Mouse (Mus musculus): ENCODE data around the gene Cib1.

Gene Cib1

DNA sequence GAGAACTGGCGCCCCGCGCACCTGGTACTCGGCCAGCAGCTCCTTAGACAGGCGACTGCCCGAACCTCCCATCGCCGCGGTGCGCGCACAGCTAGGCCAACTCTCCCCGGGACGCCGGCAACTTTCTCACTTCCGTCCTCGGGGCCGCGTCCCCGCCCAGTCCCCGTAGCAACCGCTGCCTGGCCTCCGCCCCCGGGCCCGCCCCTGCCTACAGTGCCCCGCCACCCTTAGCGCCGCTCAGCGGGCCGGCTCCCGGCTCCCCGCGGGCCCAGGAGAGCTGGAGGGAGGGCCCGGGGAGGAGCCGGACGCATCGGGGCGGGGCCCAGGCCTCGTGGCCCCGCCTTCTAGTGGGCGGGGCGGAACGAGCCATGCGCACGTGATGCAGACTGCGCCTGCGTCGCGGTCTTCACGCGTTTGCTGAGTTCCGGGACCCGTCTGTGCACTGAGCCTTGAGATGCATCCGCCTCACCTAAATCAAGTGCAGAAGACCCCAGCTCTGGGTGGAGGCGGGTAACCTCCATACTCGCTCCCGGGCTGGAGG lies at the start of gene Cib1, which contains the start of gene Gdpgp1:
Gene Cib1, minus strand, starts transcription at position 325 of the 541 bp plus-strand sequence.
Gene Gdpgp1, plus strand, starts transcription at position 377 of the 541 bp plus-strand sequence.
- ChIA-PET POLR2A (interaction anchor here (0.6 to 7.0 kb wide), 106 partner anchors 7 to 514 kb away, joined by 3 to 61 read pairs (median 5); partner anchors contain the start of genes Ngrn (in 4 of the 4), Idh2 (in 3 of the 4), Ttll13 (in 3 of the 4) and Rccd1 (in 2 of the 4)), CTCF (interaction anchor here in 3 of 4 experiments (0.7 to 2.0 kb wide), 21 partner anchors 13 to 154 kb away, joined by 3 to 14 read pairs (median 4); partner anchors contain the start of genes Hddc3 (in 1 of the 3), Ngrn (in 1 of the 3) and Ttll13 (in 1 of the 3))

DNA sequence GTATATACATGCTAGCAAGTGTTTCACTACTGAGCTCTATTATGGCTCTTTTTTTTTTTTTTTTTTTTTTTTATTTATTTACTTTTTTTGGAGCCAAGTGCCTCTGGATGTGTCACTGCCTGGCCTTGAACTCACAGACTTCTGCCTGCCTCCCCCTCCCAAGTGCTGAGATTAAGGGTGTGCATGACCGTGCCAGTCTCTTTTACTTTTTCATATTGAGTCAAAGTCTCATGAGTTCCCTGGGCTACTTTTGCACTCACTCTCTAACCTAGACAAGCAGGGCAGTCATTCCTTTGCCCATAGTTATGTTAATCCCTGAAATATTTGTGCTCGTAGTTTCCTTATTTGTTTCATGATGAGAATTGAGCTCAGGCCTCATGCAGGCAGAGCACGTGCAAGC lies 49.0 kb upstream of the Cib1 start:
- POLR2A ChIA-PET, result interaction anchor here in 2 of 4 experiments (0.6 to 3.1 kb wide), 13 partner anchors 9 to 310 kb away, joined by 3 to 8 read pairs (median 5); partner anchors contain the start of genes Ngrn (in 1 of the 2), Ttll13 (in 1 of the 2) and Vps33b (in 1 of the 2)
- CTCF ChIA-PET, result interaction anchor here in 2 of 4 experiments (0.6 to 1.3 kb wide), 2 partner anchors 22 to 141 kb away, joined by 5 to 9 read pairs; no protein-coding TSS in a partner anchor

DNA sequence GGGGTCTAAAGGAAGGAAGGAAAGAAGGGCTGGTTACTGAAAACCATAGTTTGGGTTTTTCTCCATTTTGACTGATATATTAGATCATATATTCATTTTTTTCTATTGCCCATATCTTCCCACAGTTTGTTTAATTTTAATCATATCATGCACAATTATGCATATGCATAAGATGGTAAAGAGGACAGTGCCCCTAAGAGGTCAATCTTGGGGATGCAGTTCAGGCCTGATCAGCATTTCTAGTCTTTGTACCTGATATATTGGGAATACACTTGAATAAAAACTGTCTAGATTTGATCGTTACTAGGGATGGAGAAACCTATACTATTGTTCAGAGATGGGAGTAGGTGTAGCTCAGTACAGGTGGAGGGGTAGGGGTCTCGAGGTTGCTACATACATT lies 48.4 kb upstream of the Cib1 start:
- POLR2A ChIA-PET, result interaction anchor here in 2 of 4 experiments (0.6 to 3.1 kb wide), 13 partner anchors 8 to 728 kb away, joined by 3 to 8 read pairs (median 5); partner anchors contain the start of gene Vps33b (in 1 of the 2)

DNA sequence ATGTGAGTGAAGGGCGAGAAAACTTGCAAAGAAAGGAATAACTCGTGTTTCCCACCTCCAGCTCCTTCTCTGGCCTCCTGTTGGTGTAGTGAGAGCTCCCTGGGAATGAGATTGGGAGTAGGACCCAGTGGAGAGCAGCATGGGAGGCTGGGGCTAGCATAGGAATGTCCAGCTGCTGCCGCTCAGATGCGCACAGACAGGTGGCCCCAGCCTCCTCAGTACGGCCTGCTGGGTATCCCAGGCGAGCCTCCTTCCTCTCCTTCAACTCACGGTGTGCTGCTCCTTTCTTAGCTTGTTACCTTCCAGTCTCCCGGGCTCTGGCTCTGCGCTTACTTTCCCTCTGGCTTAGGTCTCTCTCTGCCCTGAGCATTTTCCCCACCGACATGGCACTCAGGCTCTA lies 47.4 kb upstream of the Cib1 start:
- ChIA-PET CTCF (interaction anchor here in 1 of 4 experiments (0.5 to 1.7 kb wide), 2 partner anchors 8 to 139 kb away, joined by 3 to 4 read pairs; no protein-coding TSS in a partner anchor), POLR2A (interaction anchor here in 3 of 4 experiments (0.6 to 3.1 kb wide), 6 partner anchors 10 to 47 kb away, joined by 3 to 8 read pairs (median 4); partner anchors contain the start of genes Cib1 (in 1 of the 3), Gdpgp1 (in 1 of the 3), Ngrn (in 1 of the 3) and Vps33b (in 1 of the 3))

More for the DNA sequence above, 48.4 kb upstream of the Cib1 start:
- CTCF ChIA-PET, result interaction anchor here in 3 of 4 experiments (0.6 to 1.7 kb wide), 3 partner anchors 22 to 140 kb away, joined by 4 to 9 read pairs (median 5); no protein-coding TSS in a partner anchor

DNA sequence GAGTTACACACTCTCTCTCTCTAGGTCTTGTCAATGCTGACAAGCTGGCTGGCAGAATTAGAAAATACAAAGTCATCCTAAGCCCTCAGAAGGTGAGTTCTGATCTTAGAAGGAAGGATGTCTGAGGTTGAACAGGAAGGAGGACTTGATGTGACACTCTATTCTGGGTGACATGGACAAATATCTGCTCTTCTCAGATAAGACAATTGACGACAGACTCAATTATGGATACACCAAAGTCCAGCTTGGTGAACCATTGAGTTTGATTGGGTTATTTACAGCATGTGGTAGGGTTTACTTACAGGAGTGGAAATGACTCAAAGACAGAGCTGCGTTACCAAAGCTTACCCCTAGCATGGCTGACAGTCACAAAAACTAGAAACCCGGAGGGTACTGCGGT lies 43.8 kb upstream of the Cib1 start:
- ChIA-PET CTCF (interaction anchor here in 1 of 4 experiments (1.3 kb wide), 1 partner anchor 136 kb away, joined by 3 read pairs; no protein-coding TSS in a partner anchor), POLR2A (interaction anchor here in 3 of 4 experiments (0.6 to 1.4 kb wide), 4 partner anchors 15 to 109 kb away, joined by 3 to 6 read pairs (median 4); partner anchors contain the start of gene Ngrn (in 1 of the 3))

DNA sequence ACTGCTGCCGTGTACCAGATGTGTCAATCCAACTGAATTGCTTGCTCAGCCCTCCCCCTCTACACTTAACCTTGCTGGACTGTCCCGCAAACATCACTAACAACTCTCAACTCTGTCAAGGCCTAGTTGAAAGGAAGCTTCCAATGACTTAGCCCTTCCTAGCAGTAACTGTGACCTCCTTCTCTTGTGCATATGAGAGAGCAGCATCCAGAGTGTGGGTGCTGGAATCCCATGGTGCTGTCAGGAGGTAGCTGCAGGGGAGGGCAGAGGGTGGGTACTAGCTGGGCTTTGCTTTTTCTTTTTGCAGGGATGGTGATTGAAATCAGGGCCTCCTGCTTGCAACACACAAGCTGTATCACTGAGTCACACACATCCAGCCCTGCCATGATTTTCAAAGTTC lies 40.8 kb upstream of the Cib1 start:
- CTCF ChIA-PET, result interaction anchor here in 2 of 4 experiments (0.6 to 1.9 kb wide), 2 partner anchors 27 to 133 kb away, joined by 3 to 5 read pairs; partner anchors contain the start of gene Ttll13 (in 1 of the 2)
- POLR2A ChIA-PET, result interaction anchor here in 2 of 4 experiments (0.8 to 1.7 kb wide), 4 partner anchors 8 to 51 kb away, joined by 3 to 5 read pairs (median 4); partner anchors contain the start of gene Rccd1 (in 2 of the 2)

DNA sequence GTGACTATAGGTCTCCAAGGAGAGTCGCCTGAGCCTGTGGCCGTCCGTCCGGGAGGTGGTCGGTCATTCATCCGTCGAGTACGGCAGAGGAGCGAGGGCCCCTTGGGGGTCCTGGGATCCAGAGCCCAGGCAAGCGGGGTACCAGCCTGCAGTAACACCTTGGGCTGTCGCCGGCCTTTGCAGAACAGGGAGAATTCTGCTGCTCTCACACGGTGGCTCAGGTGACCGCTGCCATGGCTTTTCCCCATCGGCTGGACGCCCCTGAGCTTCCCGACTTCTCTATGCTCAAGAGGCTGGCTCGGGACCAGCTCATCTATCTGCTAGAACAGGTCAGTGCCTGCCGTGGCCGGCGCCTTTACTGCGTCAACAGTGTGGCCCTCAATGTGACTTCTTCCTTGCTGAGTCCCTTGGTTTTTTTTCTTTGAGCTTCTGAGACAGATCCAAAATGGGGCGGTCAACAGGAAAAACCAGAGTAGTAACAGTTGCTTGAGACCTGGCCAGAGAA lies 37.2 kb upstream of the Cib1 start:
- ChIA-PET CTCF (interaction anchor here in 2 of 4 experiments (0.5 to 2.8 kb wide), 3 partner anchors 14 to 129 kb away, joined by 4 to 11 read pairs (median 9); no protein-coding TSS in a partner anchor), POLR2A (interaction anchor here in 3 of 4 experiments (0.6 to 3.3 kb wide), 27 partner anchors 9 to 263 kb away, joined by 3 to 18 read pairs (median 5); partner anchors contain the start of genes Cib1 (in 2 of the 3), Gdpgp1 (in 2 of the 3), Ngrn (in 2 of the 3) and Hddc3 (in 1 of the 3))

DNA sequence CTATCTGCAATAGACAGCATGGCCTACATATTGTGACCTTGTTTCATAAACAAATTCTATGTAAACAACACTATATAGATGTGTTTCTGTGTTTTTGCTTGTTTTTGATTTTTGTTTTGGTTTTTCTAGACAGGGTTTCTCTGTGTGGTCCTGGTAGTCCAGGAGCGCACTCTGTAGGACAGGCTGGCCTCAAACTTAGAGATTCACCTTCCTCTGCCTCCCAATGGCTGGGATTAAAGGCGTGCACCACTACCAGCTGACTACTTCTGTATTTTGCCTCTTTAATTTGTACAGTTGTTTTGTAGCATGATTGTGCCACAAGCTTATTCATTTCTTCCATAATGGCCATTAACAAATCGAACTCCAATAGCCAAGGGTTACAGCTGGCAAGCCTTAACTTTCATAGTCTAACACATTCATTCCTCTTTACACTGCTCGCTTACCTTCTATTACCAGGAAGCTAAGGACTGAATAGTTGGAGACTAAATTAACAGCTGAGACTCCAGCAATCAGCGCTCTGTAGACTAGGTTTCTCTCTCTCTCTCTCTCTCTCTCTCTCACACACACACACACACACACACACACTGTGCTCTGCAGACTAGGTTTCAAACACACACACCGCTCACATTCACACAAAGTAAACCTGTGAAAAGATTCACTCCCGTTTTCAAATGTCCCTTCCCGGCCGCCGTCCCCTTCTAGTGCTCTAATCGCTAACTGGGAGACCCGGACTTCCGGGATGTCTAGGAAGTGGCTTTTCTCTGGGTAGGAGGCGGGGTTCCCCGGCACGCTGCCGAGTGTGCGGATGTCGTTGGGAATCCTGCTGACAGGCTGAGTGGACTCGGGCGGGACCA lies 36.5 kb upstream of the Cib1 start, which contains the start of gene Vps33b:
Gene Vps33b, plus strand, starts transcription at position 753 of the 854 bp plus-strand sequence.
- ChIA-PET POLR2A (interaction anchor here in 3 of 4 experiments (0.6 to 3.3 kb wide), 35 partner anchors 8 to 158 kb away, joined by 3 to 18 read pairs (median 4); partner anchors contain the start of genes Cib1 (in 2 of the 3), Gdpgp1 (in 2 of the 3), Ngrn (in 2 of the 3) and Ttll13 (in 2 of the 3)), CTCF (interaction anchor here in 3 of 4 experiments (0.5 to 2.8 kb wide), 6 partner anchors 13 to 128 kb away, joined by 3 to 11 read pairs (median 6); no protein-coding TSS in a partner anchor)

DNA sequence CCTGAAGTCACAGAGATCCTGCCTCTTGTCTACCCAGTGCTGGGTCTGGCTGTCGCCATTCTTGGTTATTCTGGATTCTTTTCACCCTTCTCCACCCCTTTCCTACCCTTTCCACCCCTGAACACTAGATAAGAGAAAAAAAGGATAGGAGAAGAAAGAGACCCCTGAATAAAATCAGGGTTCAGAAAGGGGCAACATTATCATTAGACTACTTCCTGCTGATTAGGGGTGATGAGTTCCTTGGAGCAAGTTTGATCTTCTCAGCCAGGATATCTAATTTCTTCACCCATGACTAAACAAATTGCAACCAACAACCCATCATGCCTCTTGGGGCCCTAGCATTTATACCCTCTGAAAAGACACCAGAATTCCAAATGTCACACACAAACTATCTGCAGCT lies 35.2 kb upstream of the Cib1 start:
- POLR2A ChIA-PET, result interaction anchor here in 3 of 4 experiments (0.6 to 3.3 kb wide), 10 partner anchors 9 to 138 kb away, joined by 3 to 14 read pairs (median 5); partner anchors contain the start of genes Cib1 (in 2 of the 3), Gdpgp1 (in 2 of the 3), Rccd1 (in 1 of the 3) and Ttll13 (in 1 of the 3)

DNA sequence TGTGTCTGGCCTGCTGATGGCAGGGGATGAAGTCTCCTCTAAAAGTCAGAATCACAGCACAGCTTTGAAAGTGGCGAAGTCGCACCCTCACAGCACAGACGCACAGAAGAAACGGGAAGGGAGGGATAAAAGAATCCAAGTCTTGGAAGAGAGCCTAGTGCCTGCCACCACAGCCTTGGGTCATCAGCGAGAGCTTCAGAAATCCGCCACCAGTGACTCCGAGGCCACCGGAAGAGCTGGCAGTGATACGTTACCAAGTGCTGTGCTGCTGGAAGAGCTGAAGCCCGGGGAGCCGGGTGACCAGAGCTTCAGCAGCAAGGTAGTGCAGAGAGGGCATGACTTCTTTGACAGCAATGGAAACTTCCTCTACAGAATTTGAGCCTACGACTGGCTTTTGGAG lies 32.0 kb upstream of the Cib1 start:
- POLR2A ChIA-PET, result interaction anchor here in 2 of 4 experiments (0.8 to 2.3 kb wide), 8 partner anchors 8 to 212 kb away, joined by 3 to 7 read pairs (median 4); partner anchors contain the start of gene Ttll13 (in 1 of the 2)
- CTCF ChIA-PET, result interaction anchor here in 3 of 4 experiments (1.0 to 1.8 kb wide), 4 partner anchors 9 to 124 kb away, joined by 3 to 5 read pairs (median 3); no protein-coding TSS in a partner anchor

More for the DNA sequence above, 35.2 kb upstream of the Cib1 start:
- CTCF ChIA-PET, result no interaction called here

DNA sequence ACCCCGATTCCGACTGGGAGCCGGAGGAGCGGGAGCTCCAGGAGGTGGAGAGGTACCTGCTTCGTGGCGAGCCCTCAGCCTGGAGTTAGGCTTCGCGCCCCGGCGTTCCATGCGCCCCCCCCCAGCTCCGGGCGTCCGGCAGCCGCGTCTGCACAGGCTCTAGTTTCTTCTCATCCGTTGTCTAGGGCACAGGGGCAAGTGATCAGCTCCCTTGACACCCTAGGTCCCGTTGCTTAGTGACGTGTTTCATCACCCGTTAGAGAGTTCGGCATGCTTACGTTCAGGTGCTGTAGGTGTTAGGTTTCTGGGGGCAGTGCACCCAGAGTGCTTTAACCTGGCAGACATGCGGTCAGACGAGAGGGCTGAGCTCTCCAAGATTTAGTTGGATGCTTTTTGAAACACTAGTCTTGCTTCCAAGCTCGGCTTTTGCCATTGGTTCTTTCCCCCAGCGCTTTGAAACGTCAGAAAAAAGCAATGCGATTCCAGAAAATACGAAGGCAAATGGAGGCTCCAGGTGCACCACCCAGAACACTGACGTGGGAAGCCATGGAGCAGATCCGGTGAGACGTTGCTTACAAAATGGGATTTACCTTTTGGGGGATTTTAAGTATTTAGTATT lies 28.9 kb upstream of the Cib1 start:
- CTCF ChIA-PET, result interaction anchor here in 3 of 4 experiments (0.6 to 1.5 kb wide), 12 partner anchors 9 to 495 kb away, joined by 3 to 7 read pairs (median 4); partner anchors contain the start of genes Cib1 (in 1 of the 3), Gdpgp1 (in 1 of the 3), Hddc3 (in 1 of the 3) and Ttll13 (in 1 of the 3)
- POLR2A ChIA-PET, result interaction anchor here (0.6 to 7.1 kb wide), 83 partner anchors 8 to 469 kb away, joined by 3 to 32 read pairs (median 5); partner anchors contain the start of genes Cib1 (in 4 of the 4), Gdpgp1 (in 4 of the 4), Rccd1 (in 3 of the 4) and Ttll13 (in 3 of the 4)

DNA sequence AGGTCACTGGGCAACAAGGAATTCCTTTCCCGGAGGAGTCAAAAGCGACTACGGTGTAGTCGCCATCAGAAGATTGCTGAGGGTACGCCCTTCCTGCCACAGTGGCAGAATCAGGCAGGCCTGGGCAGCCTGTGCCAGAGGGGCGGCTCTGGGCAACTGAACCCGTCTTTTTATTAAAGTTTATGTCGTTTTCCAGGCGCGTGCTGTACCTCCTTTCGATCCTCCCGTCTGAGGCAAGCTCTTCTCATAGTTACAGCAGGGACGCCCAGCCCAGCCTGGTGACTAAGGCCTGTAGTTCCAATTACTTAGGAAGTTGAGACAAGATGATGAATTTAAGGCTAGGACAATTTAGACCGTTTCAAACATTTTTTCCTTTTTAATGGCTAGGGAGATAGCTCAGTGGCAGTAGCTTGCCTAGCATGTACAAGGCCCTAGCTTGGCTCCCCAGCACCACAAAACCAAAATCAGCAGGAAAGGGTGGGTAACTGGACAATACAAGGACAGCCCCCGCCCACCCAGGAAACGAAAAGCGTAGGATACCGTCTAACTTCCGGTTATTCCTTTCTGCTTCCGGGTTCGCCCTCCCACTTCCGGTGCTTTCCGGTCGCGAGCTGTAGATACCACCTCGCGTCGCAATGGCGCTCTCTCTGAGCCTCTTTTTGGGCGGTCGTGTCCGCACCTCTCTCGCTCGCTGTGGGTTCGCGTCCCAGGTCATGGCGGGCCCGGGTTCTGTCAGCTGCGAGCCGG lies 28.2 kb upstream of the Cib1 start, which contains the start of gene Ngrn:
Gene Ngrn, plus strand, starts transcription at position 591 of the 747 bp plus-strand sequence.
- POLR2A ChIA-PET, result interaction anchor here (0.6 to 7.1 kb wide), 83 partner anchors 8 to 468 kb away, joined by 3 to 32 read pairs (median 5); partner anchors contain the start of genes Cib1 (in 4 of the 4), Gdpgp1 (in 4 of the 4), Rccd1 (in 3 of the 4) and Ttll13 (in 3 of the 4)
- CTCF ChIA-PET, result interaction anchor here in 3 of 4 experiments (0.5 to 1.5 kb wide), 15 partner anchors 8 to 138 kb away, joined by 3 to 6 read pairs (median 4); partner anchors contain the start of genes Cib1 (in 2 of the 3), Gdpgp1 (in 2 of the 3), Hddc3 (in 1 of the 3) and Ttll13 (in 1 of the 3)

DNA sequence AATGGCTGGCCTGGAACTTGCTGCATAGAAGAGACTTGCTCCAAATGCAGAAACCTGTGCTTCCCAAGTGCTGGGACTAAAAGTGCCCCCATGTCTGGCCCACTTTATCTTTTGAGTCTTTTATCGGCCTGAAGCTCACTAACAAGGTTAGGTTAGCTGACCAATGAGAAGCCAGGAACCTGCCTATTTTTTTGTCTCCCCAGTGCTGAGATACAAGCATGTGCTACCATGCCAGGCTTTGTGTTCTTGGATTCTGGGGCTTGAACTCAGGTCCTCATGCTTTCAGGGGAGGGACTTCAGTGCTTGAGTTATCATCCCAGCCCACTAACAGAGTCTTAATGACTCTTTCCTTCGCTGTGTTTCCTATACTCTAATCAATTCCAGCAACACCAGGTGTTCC lies 25.1 kb upstream of the Cib1 start:
- ChIA-PET CTCF (interaction anchor here in 1 of 4 experiments (1.4 kb wide), 1 partner anchor 12 kb away, joined by 4 read pairs; the partner anchor contains the start of gene Ttll13), POLR2A (interaction anchor here in 3 of 4 experiments (0.8 to 7.1 kb wide), 30 partner anchors 8 to 545 kb away, joined by 3 to 30 read pairs (median 5); partner anchors contain the start of genes Cib1 (in 3 of the 3), Gdpgp1 (in 3 of the 3), Ttll13 (in 2 of the 3) and Idh2 (in 1 of the 3))

DNA sequence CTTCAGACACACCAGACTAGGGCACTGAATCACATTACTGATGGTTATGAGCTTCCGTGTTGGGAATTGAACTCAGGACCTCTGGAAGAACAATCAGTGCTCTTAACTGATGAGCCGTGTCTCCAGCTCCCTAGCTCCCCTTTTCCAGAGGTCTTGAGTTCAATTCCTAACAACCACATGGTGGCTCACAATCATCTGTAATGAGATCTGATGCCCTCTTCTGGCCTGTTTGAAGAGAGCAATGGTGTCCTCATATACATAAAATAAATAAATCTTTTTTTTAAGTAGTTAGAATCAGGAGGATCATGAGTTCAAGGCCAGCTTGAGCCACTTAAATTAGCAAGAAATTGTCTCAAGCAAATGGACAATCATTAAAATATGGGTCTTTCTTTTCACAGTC lies 23.4 kb upstream of the Cib1 start:
- POLR2A ChIA-PET, result interaction anchor here (0.6 to 7.1 kb wide), 39 partner anchors 8 to 142 kb away, joined by 3 to 30 read pairs (median 4); partner anchors contain the start of genes Ttll13 (in 4 of the 4), Cib1 (in 2 of the 4), Gdpgp1 (in 2 of the 4) and Idh2 (in 1 of the 4)
- CTCF ChIA-PET, result interaction anchor here in 3 of 4 experiments (0.6 to 2.5 kb wide), 25 partner anchors 8 to 371 kb away, joined by 3 to 12 read pairs (median 4); partner anchors contain the start of genes Ttll13 (in 2 of the 3), Blm (in 1 of the 3), Cib1 (in 1 of the 3) and Gdpgp1 (in 1 of the 3)
